Mouse (Mus musculus) cerebellum, adult 11-12 months (tissue): ENCODE results near the gene CK137956.
A peak's percentile ranks its signal among the peaks of the same experiment; 100 is the strongest.

Source experiments
- DNase-seq: peaks from one replicate; pipeline ENCODE4 v3.0.0; 2022

Gene CK137956

DNA sequence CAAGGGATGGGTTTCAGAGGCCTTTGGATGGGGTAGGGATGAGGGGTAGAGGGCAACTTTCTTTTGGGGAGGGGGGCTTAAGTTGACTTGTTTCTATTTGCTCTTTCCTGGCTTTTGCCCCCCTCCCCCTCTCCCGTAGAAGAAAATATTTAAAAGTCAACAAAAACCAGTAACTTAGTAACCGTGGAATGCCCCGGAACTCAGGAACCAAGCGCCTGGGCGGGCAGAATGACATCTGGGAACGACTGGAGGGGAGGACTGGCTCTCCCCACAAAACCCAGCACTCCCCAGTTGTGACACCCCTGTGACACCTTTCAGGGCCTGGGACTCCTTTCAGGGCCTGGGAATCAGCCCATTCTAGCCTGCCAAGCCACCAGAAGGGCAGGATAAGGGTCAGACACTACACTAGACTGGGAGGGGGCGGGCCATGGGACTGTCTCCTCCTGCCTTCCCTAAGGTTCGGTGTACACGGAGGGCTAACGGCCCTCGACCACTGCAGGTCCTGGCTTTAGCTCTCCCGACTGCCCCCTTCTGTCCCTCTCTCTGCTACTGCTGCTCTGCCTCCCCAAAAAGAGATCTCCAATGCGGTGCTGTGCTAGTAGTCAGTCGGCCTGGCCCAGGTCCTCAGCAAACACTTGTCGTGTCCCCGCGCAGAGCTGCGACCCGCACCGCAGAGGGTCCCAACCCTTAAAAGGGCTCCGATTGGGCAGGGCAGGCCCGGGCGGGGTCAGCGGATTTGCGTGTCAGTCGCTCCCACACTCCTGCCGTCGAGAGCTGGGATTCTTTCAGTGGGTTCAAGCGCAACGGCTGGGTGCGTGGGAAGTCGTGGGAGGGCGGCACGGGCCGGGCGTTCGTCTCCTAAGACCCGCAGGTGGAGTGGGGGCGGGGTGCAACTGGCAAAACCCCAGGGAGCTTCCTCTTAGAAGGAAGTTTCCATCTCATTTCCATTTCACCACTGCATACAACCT is at the start of gene CK137956:
TSS of gene CK137956 (minus strand) at position 51 of the 968 bp plus-strand sequence.
- DNase-seq = no peak

GRCm38 (mm10) chr4:128019465-128019864 is 48.7 kb upstream of the CK137956 start:
- DNase-seq = peak; percentile 69

DNA sequence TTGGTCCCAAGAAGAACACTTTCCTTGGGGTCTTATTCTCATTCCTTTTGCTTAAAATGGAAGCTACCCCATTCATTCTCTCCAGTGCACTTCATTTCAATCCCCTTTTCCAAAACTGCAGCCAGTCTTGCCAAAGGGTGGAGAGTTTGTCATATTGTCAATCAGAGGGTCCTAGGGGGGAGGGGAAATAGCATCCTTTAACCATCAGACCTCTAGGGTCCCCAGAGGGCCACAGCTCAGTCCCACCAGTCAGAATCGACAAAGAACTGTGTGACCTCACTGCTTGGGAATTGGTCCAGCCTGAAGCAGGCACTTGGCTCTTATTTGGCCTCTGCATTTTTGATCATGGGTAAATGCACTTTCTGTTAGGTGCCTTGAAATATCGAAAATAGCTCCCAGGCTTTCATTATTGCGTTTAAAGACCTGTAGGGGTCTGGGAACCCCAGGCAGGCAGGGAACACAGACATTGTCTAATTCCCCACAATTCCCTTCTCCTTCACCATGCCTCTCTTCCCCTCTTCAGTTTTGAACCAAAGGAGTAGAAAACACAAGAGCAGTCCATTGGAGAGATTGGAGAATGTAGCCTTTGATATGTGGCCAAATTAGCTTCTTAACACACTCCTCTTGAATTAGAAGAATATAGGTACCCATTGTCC is 34.2 kb upstream of the CK137956 start:
- no peak for DNase-seq

- peak; percentile 31 for DNase-seq
Observed at GRCm38 (mm10) chr4:128002638-128003101, 31.9 kb upstream of the CK137956 start.

DNA sequence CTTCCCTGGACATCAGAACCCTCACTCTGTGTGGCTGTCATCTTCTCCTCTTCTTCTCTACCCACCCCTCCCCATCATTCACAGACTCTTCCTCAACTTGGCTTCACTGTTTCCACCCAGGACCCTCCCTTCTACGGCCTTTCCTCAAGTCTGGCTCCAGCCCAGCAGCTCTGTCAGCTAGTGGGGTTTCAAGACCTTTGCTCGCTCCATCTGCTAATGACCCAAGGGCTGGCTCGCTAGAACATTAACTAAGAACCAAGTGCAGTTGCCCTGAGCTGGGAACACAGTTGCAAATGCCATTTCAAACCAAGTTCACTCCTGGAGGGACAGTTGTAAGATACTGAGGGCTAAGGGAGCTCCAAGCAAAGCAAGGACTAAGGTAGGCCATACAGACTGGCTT is 28.5 kb upstream of the CK137956 start:
- no peak for DNase-seq

DNA sequence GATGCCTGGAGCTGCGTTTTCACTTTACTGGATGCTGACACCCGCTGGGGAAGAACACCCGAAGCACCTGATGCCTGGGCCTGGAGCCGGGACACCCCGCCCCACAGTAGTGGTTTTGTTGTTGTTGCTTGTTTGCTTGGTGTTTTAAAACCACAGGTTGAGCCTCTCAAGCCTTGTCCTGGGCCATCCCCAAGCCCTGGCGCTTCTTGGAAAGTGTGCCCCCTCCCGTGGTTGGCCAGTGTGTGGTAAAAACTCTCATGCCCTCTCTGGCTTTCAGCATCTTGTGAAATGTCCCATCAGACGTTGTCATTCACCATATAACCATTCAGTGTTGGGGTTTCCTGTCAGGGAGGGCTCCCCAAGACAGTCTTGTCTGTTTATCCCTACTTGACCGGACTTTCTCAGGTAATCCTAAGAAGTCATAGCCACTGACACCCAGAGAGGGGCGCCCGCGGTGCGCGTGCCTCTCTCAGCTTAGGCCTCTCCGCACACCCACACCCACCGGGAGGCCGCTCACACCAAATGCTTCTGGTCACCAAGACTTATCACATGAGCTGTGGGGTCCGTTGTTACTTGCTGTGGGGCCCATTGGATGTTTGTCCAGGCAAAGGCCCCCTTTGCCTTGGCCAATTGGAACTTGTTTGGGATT is 18.7 kb upstream of the CK137956 start:
- peak; percentile 76 for DNase-seq

DNA sequence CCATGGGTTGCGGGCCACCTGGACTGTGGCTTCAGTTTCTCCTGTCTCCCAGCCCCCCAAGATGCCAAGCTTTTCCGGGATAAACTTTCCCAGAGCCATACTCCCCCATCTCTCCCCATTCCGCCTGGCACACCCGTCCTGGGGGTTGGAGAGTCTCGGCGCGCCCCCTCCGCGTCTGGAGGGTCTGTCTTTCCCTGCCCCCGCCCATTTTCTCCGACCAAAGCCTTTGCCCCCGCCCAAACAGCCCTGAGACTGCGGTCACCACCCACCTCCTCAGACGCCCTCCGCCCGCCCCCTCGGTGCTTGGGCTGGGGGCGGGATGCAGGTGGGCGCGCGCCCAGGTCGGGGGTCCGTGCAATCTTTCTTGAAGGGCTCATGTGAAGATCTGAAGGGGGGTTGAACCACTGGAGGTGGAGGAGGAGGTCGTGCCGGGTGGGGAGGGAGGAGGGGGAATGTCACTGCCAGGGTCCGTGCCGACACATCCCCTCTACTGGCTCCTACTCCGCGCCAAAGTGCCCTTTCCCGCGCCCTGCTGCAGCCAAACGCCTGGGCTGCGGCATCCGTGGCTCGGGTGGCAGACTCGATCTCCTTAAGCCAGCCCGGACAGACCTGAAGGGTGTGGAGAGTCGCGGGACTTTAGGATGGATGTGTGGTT is 17.9 kb upstream of the CK137956 start:
- no peak for DNase-seq

DNA sequence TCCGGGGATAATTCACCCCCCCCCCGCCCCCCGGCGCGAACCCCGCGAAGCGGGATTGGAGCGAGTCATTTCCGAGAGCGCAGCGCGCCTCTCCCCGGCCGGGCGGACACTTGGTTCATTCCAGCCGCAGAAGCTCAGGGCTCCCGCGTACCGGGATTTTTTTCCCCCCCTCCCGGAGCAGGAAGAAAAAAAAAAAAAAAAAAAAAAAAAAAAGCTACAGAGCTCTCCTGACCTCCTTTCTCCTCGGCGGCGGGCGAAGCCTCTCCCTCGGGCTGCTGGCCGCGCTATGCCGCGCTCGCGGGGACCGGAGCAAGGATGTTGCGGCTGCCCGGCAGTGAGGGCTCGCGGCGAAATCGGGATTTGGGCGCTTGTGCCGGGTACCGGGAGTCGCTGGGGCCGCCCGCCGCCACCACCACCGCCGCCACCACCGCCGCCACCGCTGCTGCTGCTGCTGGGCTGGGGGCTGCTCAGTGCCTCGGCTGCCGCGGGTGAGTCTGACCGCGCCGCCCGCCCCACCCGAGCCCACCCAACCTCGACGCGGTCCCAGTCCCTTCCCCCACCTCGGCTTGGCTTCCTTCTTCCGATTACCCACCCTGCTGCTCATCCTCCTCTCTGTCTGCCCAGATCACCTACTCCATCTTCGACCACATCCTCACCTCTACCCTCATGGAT is 17.2 kb upstream of the CK137956 start, which contains the start of gene Csmd2:
TSS of gene Csmd2 (plus strand) at position 74 of the 672 bp plus-strand sequence.
- peak; percentile 76 for DNase-seq

GRCm38 (mm10) chr4:127987270-127987669 is 16.5 kb upstream of the CK137956 start:
- DNase-seq = peak; percentile 24

DNA sequence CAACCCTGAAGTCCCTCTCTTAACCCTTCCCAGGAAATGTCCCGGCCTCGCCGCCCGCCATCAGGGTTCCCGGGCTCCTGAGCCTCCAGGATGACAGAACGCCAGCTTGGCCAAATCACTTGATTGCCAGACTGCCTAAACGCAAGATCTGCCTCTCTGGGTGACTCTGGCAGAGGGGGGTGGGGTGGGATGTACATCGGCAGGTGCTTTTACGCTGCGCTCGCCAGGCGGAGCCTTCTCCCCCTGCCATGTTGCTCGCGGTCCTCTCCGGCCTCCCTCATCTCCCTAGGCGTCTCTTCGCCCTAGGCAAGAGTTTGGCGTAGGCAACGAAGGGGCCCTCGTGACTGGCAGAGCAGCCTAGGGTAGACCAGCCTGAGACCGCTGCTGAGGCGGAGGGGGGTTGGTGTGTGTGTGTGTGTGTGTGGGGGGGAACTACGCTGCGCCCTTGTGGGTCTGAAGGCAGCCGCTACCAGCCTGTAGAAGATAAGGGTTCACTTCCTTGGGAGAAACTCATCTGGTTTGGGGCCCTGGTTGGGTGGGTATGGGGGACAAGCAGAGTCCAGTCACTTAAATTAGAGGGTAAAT is 15.8 kb upstream of the CK137956 start:
- peak; percentile 47 for DNase-seq

- DNase-seq = peak; percentile 48
Observed at GRCm38 (mm10) chr4:127985874-127986273, 15.1 kb upstream of the CK137956 start.

- DNase-seq = peak; percentile 15
Observed at GRCm38 (mm10) chr4:127984426-127984825, 13.7 kb upstream of the CK137956 start.

DNA sequence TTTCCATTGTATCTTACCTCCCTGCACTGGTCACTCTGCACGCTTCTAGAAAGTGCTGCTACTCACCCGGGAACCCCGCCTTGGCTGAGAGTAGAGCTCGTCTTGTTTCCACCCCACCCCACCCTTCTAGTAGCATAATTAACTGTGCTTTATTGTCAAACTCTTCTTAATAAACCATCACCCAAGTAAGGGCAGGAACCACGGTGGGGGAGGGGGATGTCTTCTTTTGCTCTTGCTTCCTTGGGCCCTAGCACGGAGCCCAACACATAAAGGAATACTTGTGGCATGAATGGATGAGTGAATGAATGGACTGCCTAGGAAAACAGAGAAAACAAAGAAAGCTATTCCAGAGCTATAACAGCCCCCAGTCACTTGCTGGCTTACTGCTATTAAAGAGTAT is 10.4 kb upstream of the CK137956 start:
- DNase-seq = no peak

DNA sequence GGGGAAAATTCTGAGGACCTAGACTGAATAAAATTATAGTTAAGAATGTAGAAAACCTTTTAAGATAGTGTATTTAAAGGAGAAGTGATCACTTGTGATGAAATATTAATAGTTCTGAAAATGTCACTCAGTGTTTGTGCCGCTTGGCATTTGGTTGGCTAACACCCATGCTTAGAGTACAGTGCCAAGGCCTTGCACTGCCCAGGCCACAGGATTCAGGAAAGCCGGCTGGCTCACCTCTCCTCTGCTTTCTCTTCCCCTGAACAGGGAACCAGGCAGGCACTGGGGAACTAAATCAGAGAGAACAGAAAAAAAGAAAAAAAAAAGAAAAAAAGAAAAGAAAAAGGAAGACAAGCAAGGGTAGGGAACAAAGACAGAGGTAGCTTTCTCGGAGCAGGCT is 2.2 kb upstream of the CK137956 start:
- DNase-seq = no peak

GRCm38 (mm10) chr4:127970018-127970421 is 731 bp downstream of the CK137956 start:
- no peak for DNase-seq

- DNase-seq = peak; percentile 89
Observed at GRCm38 (mm10) chr4:127969101-127969500, 1.6 kb downstream of the CK137956 start.

DNA sequence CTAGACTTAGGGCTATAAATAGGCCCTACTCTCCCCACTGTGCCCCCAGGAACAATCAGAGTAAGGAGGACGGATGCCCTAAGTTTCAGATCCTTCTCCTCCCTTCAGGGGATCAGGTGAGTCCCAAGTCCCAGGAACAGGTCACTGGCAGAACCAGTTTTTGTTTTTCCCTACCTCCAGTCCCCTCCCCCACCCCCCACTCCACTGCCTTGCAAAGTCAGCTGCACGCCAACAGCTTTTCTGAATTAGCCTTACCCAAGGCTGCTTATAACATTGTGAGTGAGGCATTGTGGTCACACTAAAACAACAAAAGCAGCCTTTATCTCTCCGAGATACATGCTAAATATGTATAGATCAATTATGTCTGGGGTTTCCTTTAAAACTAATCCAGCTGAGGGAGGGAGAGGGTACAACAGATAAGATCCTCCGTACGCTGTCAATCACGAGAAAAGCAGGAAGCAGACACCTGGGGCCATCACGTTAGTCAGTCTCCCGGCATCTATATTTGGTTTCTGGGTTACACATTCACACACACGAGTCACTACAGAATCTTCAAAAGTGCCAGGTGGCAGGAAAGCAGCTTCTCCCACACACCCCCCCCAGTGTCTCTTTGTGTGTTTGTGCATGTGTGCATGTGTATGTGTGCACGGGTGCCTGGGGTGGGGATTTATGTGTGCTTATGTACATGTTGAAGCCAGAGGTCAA is 17.6 kb downstream of the CK137956 start:
- no peak for DNase-seq

GRCm38 (mm10) chr4:127947696-127948095 is 23.1 kb downstream of the CK137956 start:
- peak; percentile 76 for DNase-seq

- no peak for DNase-seq
Observed at GRCm38 (mm10) chr4:127937474-127937873, 33.3 kb downstream of the CK137956 start.

GRCm38 (mm10) chr4:127935369-127935768 is 35.4 kb downstream of the CK137956 start:
- DNase-seq = no peak

DNA sequence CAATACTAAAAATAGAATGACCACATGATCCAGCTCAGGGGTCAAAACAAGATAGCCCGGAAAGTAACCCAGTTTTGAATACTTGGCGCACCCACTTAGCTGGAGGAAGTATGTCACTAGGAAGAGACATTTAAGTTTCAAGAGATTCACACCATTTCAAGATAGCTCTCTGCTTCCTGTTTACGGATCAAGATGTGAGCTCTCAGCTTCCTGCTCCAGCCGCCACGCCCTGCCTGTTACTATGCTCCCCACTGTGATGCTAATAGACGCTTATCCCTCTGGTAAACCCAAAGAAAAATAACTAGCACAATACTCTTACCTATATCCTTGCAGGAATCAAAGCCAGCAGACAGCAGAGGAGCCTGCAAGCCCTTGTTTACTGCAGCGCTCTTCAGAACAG is 57.2 kb downstream of the CK137956 start:
- DNase-seq = no peak
